Comparison of ENCODE assay signal across 9 mouse cellular contexts in the genomic region with DNA sequence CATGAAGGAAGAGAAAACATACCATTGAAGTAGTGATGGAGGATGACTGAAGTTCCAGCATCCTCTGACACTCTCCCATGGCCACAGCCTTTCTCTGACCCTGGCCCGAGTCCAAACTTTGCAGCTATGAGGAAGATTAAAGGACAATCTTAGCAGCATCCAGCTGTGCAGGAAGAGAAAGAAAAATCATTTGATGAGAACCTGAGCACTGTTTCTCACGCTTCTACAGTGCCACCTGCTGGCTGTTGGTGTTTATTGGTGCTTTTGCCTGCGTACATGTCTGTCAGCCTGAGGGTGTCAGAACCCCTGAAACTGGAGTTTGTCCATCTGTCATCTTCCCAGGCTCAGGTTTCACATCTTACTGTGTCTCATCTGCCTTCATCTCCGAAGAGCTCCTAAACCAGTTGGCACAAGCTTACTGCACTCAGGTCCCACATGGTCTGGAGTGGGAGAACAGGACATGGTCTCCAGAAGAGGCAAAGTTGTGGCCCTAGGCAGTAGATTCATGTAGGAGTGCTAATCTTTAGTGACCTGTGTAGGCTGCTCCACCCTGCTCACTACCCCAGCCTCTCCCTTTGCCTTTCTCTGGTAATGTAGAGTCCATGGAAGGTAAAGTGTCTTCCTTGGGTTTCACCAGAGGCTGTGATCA. TPM values are rescaled to one million over a fixed set of nuclear protein-coding genes. Genes with fewer than 3 reads are reported as not detected.
A peak's percentile ranks its signal among the peaks of the same experiment; 100 is the strongest.
DNase-seq lines count a peak whose midpoint lies in the region; ATAC-seq and TF ChIP-seq lines count a peak whose summit lies in the region.
"Had no signal": no experiment of that assay in that cellular context is flagged by ENCODE, and none has a peak within 500 bp of the region (broad histone marks: within the 10 kb centered on the region; RNA-seq: fewer than 3 reads in every experiment).

No protein-coding gene starts in this region.

- peak; percentile 68 for ATAC-seq in granulocyte monocyte progenitor cell, adult 5-6 weeks (replicated peaks; ENCODE audit: poor library complexity, severe bottlenecking)
- ATAC-seq in monocyte, adult 5-6 weeks (replicated peaks; ENCODE audit: insufficient number of reproducible peaks, low FRiP score, low TSS enrichment, poor library complexity, severe bottlenecking) = peak; percentile 64

- TF ChIP-seq POLR2A in kidney, adult 2 months (IDR thresholded peaks at IDR 0.05; ENCODE audit: low read depth, low read length) = no peak

- H3K9me3 ChIP-seq in limb, embryonic 10.5 days (replicated peaks) = no peaks in the 10 kb centered on the region
- H3K9me3 ChIP-seq: embryonic facial prominence, embryonic 12.5 days had no signal

- no peak overlapping the region for H3K27ac ChIP-seq in kidney, adult 2 months (ENCODE audit: insufficient read depth, low read depth, low read length)
- no peak overlapping the region for H3K27ac ChIP-seq in limb, embryonic 10.5 days
- H3K27ac ChIP-seq: embryonic facial prominence, embryonic 12.5 days had no signal

- H3K36me3 ChIP-seq in kidney, adult 2 months (ENCODE audit: control insufficient read depth, insufficient read depth, low read length) = no peaks in the 10 kb centered on the region
- H3K36me3 ChIP-seq in limb, embryonic 10.5 days = no peaks in the 10 kb centered on the region
- no peaks in the 10 kb centered on the region for H3K36me3 ChIP-seq in splenic B cell, adult 2 months (ENCODE audit: control insufficient read depth, insufficient read depth, low read length, poor library complexity, severe bottlenecking)
- H3K36me3 ChIP-seq: embryonic facial prominence, embryonic 12.5 days had no signal

- DNase-seq in 416B (ENCODE audit: low read depth) = peak; percentile 87
- peak; percentile 74 for DNase-seq in adrenal gland, adult 8-10 months
- peak; percentile 79 for DNase-seq in embryo, embryonic 11.5 days (ENCODE audit: low read depth, low spot score)
- peak; percentile 86 for DNase-seq in kidney, adult 2 months
- peak; percentile 83 for DNase-seq in limb, embryonic 10.5 days (ENCODE audit: low spot score)
- DNase-seq in splenic B cell, adult 2 months (ENCODE audit: low read depth, low spot score) = peak; percentile 82

- 3% methylated on average over 4 of the region's 4 CpGs for WGBS in kidney, adult 2 months
- 6% methylated on average over 4 of the region's 4 CpGs for WGBS in limb, embryonic 10.5 days

- H3K4me1 ChIP-seq in kidney, adult 2 months (ENCODE audit: control insufficient read depth, insufficient read depth, low read length) = no peaks in the 10 kb centered on the region
- H3K4me1 ChIP-seq in limb, embryonic 10.5 days = no peaks in the 10 kb centered on the region
- H3K4me1 ChIP-seq: embryonic facial prominence, embryonic 12.5 days had no signal

- TF ChIP-seq CTCF in kidney, adult 2 months (conservative IDR thresholded peaks at IDR 0.05; ENCODE audit: insufficient read depth, insufficient read length, low read depth, low read length) = peak; percentile 92

- H3K27me3 ChIP-seq in kidney, adult 2 months (replicated peaks; ENCODE audit: control insufficient read depth, insufficient read depth, low read length) = no peaks in the 10 kb centered on the region
- no peaks in the 10 kb centered on the region for H3K27me3 ChIP-seq in limb, embryonic 10.5 days (ENCODE audit: low read depth, poor library complexity, severe bottlenecking)
- H3K27me3 ChIP-seq in splenic B cell, adult 2 months (ENCODE audit: control insufficient read depth, insufficient read depth, low read length, poor library complexity, severe bottlenecking) = no peaks in the 10 kb centered on the region
- H3K27me3 ChIP-seq: embryonic facial prominence, embryonic 12.5 days had no signal

- H3K4me3 ChIP-seq in kidney, adult 2 months (ENCODE audit: insufficient read depth, low read depth, low read length) = no peak overlapping the region
- no peak overlapping the region for H3K4me3 ChIP-seq in limb, embryonic 10.5 days
- H3K4me3 ChIP-seq: embryonic facial prominence, embryonic 12.5 days had no signal

RNA-seq across cellular contexts. Expression of a gene that starts 21.7 kb away (rescaled TPM):
- not detected for total RNA-seq in adrenal gland, adult 8-10 months (2022)
- total RNA-seq in granulocyte monocyte progenitor cell, adult 5-6 weeks (2014; fragmentation: Nextera tagmentation) = not detected in 2 replicates
- total RNA-seq in granulocyte monocyte progenitor cell, adult 5-6 weeks (2017) = not detected in 2 replicates
- polyA plus RNA-seq in kidney, adult 2 months (2012; rRNA removed) = not detected in 2 replicates
- polyA plus RNA-seq in limb, embryonic 10.5 days (2016; fragmentation: Nextera tagmentation; extraction: Ambion mirVana) = not detected in 2 replicates
- total RNA-seq in monocyte, adult 5-6 weeks (2017) = not detected in 3 replicates
- polyA plus RNA-seq: embryonic facial prominence, embryonic 12.5 days had no signal
